Comparison of ENCODE assay signal across 9 mouse cellular contexts in the genomic region with DNA sequence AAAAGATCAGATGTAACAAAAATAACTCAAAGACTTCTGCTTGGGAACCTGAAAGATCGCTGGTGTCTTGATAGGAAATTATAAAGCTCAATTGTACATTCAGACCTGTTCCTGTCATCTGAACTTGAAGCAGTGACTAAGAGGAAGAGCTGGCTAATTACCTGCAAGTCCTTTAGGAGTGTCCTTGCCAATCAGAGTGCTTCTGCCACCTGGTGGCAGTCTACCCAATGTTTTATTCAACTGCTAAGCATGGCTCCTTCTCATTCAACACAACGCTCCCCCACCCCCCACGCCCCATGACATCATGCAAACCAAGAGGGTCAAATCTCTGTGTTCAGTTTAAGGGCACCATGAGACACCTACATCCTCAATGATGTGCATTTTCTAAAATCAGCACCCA. TPM values are rescaled to one million over a fixed set of nuclear protein-coding genes. Genes with fewer than 3 reads are reported as not detected.
DNase-seq lines count a peak whose midpoint lies in the region; ATAC-seq and TF ChIP-seq lines count a peak whose summit lies in the region.
"Had no signal": no experiment of that assay in that cellular context is flagged by ENCODE, and none has a peak within 500 bp of the region (broad histone marks: within the 10 kb centered on the region; RNA-seq: fewer than 3 reads in every experiment).

No protein-coding gene starts in this region.

- H3K4me1 ChIP-seq in forebrain, embryonic 12.5 days: no peaks in the 10 kb centered on the region; the same call in 1 of the 2 replicates
- H3K4me1 ChIP-seq in liver, postnatal 0 days (ENCODE audit: insufficient read depth): no peaks in the 10 kb centered on the region

- peak; percentile 30 for DNase-seq in MEL-GATA-1-ER (ENCODE audit: extremely low read depth, low read depth)
- DNase-seq in brain, embryonic 18.5 days (ENCODE audit: low read depth, low spot score): peak; percentile 60
- DNase-seq in heart, postnatal 14 days: peak; percentile 75 to 84
- peak; percentile 85 to 91 for DNase-seq in kidney, postnatal 4 days
- peak; percentile 81 for DNase-seq in liver, postnatal 0 days
- DNase-seq in ovary, postnatal 14 days (ENCODE audit: low spot score): peak; percentile 56
- peak; percentile 50 to 54 for DNase-seq in thymus, postnatal 36 days

- no peak overlapping the region for H3K4me2 ChIP-seq in forebrain, embryonic 12.5 days
- H3K4me2 ChIP-seq in liver, postnatal 0 days (ENCODE audit: low read depth, low read length): no peak overlapping the region
- H3K4me2 ChIP-seq: lung, embryonic 15.5 days had no signal

- TF ChIP-seq EP300 in liver, postnatal 0 days (IDR thresholded peaks at IDR 0.05; ENCODE audit: low read depth): no peak

- no peak overlapping the region for H3K4me3 ChIP-seq in forebrain, embryonic 12.5 days (replicated peaks)
- no peak overlapping the region for H3K4me3 ChIP-seq in liver, postnatal 0 days (ENCODE audit: low read depth, low read length)
- H3K4me3 ChIP-seq: lung, embryonic 15.5 days had no signal

- H3K27ac ChIP-seq in forebrain, embryonic 12.5 days: no peak overlapping the region
- no peak overlapping the region for H3K27ac ChIP-seq in liver, postnatal 0 days (ENCODE audit: low read depth)
- H3K27ac ChIP-seq: lung, embryonic 15.5 days had no signal

- H3K9ac ChIP-seq in forebrain, embryonic 12.5 days: no peak overlapping the region
- H3K9ac ChIP-seq in liver, postnatal 0 days (replicated peaks): no peak overlapping the region
- H3K9ac ChIP-seq: lung, embryonic 15.5 days had no signal

- H3K36me3 ChIP-seq in forebrain, embryonic 12.5 days (replicated peaks): no peaks in the 10 kb centered on the region
- H3K36me3 ChIP-seq in liver, postnatal 0 days (replicated peaks; ENCODE audit: insufficient read depth, low read length): no peaks in the 10 kb centered on the region
- H3K36me3 ChIP-seq: lung, embryonic 15.5 days had no signal

- 19% methylated on average over 3 of the region's 3 CpGs for WGBS in forebrain, embryonic 12.5 days
- WGBS in liver, postnatal 0 days (ENCODE audit: insufficient replicate concordance): 16% methylated on average over 3 of the region's 3 CpGs

- intact Hi-C loops in heart, postnatal 14 days (cut with DNase I): loop anchor here (1.0 to 5.0 kb wide), 3 partner anchors 56 to 506 kb away; no protein-coding TSS in a partner anchor

- H3K9me3 ChIP-seq in forebrain, embryonic 12.5 days: no peaks in the 10 kb centered on the region
- no peaks in the 10 kb centered on the region for H3K9me3 ChIP-seq in liver, postnatal 0 days (ENCODE audit: low read length)
- H3K9me3 ChIP-seq: lung, embryonic 15.5 days had no signal

- peak; percentile 82 for TF ChIP-seq CTCF in liver, postnatal 0 days (IDR thresholded peaks at IDR 0.05; ENCODE audit: low read depth)

- ATAC-seq in forebrain, embryonic 12.5 days (ENCODE audit: low FRiP score): peak; percentile 77; the same call in 1 of the 2 replicates
- peak; percentile 74 for ATAC-seq in liver, postnatal 0 days

- H3K27me3 ChIP-seq in forebrain, embryonic 12.5 days: no peaks in the 10 kb centered on the region
- H3K27me3 ChIP-seq in liver, postnatal 0 days (ENCODE audit: insufficient read depth, low read length): no peaks in the 10 kb centered on the region
- H3K27me3 ChIP-seq: lung, embryonic 15.5 days had no signal

RNA-seq across cellular contexts. Expression of gene Ccdc122, which starts 28.3 kb away (rescaled TPM):
- polyA plus RNA-seq in forebrain, embryonic 12.5 days (2016; fragmentation: Nextera tagmentation; extraction: Ambion mirVana): 1.6 and 1.8 TPM in 2 replicates
- under 1 TPM; 0.49 to 0.74 TPM for total RNA-seq in heart, postnatal 14 days (2021)
- polyA plus RNA-seq in liver, postnatal 0 days (2015; fragmentation: Nextera tagmentation; extraction: Ambion mirVana): 5.4 and 7.0 TPM in 2 replicates

RNA-seq across cellular contexts. Expression of gene Lacc1, which starts 28.5 kb away (rescaled TPM):
- 3.9 and 4.2 TPM in 2 replicates for polyA plus RNA-seq in forebrain, embryonic 12.5 days (2016; fragmentation: Nextera tagmentation; extraction: Ambion mirVana)
- total RNA-seq in heart, postnatal 14 days (2021): 1 to 10 TPM; 2.7 TPM
- 6.8 and 7.1 TPM in 2 replicates for polyA plus RNA-seq in liver, postnatal 0 days (2015; fragmentation: Nextera tagmentation; extraction: Ambion mirVana)

Comparison
In these comparisons a context has a peak if more than half of its experiments do, and no peak if none do; other contexts are left out.
1. DNase-seq: peak in every context shown above with its lines; median percentile 88 in kidney, postnatal 4 days; 81 in liver, postnatal 0 days; 80 in heart, postnatal 14 days; 60 in brain, embryonic 18.5 days; 56 in ovary, postnatal 14 days; 52 in thymus, postnatal 36 days; 30 in MEL-GATA-1-ER.